Mouse (Mus musculus) myocyte (in vitro differentiated cells): Measurements from ENCODE around the gene Adamts8.

Experiments
- E2F4 ChIP-seq: IDR thresholded peaks from one replicate; pipeline ENCODE4 v1.6.1; 2011; ENCODE audit warnings: mild to moderate bottlenecking, control low read depth, moderate library complexity; ENCODE audit not compliant: insufficient read depth
- MYOD1 ChIP-seq, 3 experiments: IDR thresholded peaks; one replicate each; pipeline ENCODE4 v1.6.1; 2011; ENCODE audit warnings: control low read depth in 2 of 3, low read depth in 2 of 3, mild to moderate bottlenecking in 2 of 3, moderate library complexity in 1 of 3; ENCODE audit not compliant: insufficient read length in 2 of 3, control insufficient read depth in 1 of 3
- POLR2A ChIP-seq: IDR thresholded peaks from one replicate; pipeline ENCODE4 v1.6.1; 2011; ENCODE audit warnings: low read depth, mild to moderate bottlenecking, control low read depth, moderate library complexity; ENCODE audit not compliant: insufficient read length
- POLR2AphosphoS2 ChIP-seq: IDR thresholded peaks from one replicate; pipeline ENCODE4 v1.6.1; 2011; ENCODE audit warnings: low read depth, control low read depth; ENCODE audit not compliant: insufficient read length

GRCm38 (mm10) chr9:30916266-30916968 is 25.9 kb upstream of the Adamts8 start:
- TF ChIP-seq POLR2A (no peak), MYOD1 (IDR thresholded peaks at IDR 0.05; ENCODE audit: control insufficient read depth in 1 of 3, insufficient read length in 2 of 3, low read depth in 2 of 3) (no peak), POLR2AphosphoS2 (no peak), E2F4 (no peak)
